Mouse (Mus musculus) heart, embryonic 14.5 days (tissue): ENCODE measurements around the gene Stk33. TPM values are rescaled to one million over a fixed set of nuclear protein-coding genes. Genes with fewer than 3 reads are reported as not detected.
A peak's percentile ranks its signal among the peaks of the same experiment; 100 is the strongest.

Experiments
- ATAC-seq: fragments of 200-750 bp; cut with Nextera tagmentation; 2 replicates; pipeline ENCODE4 v1.8.0; 2017; ENCODE audit warnings: low read depth, moderate TSS enrichment; ENCODE audit not compliant: insufficient number of reproducible peaks, insufficient read depth, low FRiP score
- H3K27ac ChIP-seq, 2 experiments: fragments of 200-500 bp in 1 of 2; fragments of 300-500 bp in 1 of 2; sonication (generic) in 1 of 2; replicated peaks in 1 of 2; 2 replicates each; pipeline ENCODE4 v1.5.1; 2012 to 2014; ENCODE audit warnings: low read depth in 2 of 2, low read length in 2 of 2, control low read depth in 1 of 2, mild to moderate bottlenecking in 1 of 2, mixed read lengths in 1 of 2; ENCODE audit not compliant: control insufficient read depth in 1 of 2, insufficient read depth in 1 of 2
- H3K27me3 ChIP-seq: fragments of 300-500 bp; sonication (generic); 2 replicates; pipeline ENCODE4 v1.6.1; 2014; ENCODE audit warnings: mild to moderate bottlenecking, low read length, control low read depth; ENCODE audit not compliant: control insufficient read depth, insufficient read depth
- H3K36me3 ChIP-seq: fragments of 300-500 bp; sonication (generic); 2 replicates; pipeline ENCODE4 v1.6.1; 2014; ENCODE audit warnings: mild to moderate bottlenecking, control low read depth, low read length, mixed read lengths; ENCODE audit not compliant: control insufficient read depth, insufficient read depth
- H3K4me1 ChIP-seq, 2 experiments: fragments of 200-500 bp in 1 of 2; fragments of 300-500 bp in 1 of 2; sonication (generic) in 1 of 2; 2 replicates each; pipeline ENCODE4 v1.6.1; 2012 to 2014; ENCODE audit warnings: low read length in 2 of 2, control low read depth in 1 of 2, mixed read lengths in 1 of 2; ENCODE audit not compliant: control insufficient read depth in 2 of 2, insufficient read depth in 2 of 2
- H3K4me2 ChIP-seq: fragments of 300-500 bp; sonication (generic); 2 replicates; pipeline ENCODE4 v1.6.1; 2014; ENCODE audit warnings: mild to moderate bottlenecking, low read length
- H3K4me3 ChIP-seq, 2 experiments: fragments of 200-500 bp in 1 of 2; fragments of 300-500 bp in 1 of 2; sonication (generic) in 1 of 2; 2 replicates each; pipeline ENCODE4 v1.5.1; 2012 to 2014; ENCODE audit warnings: low read length in 2 of 2, mild to moderate bottlenecking in 2 of 2, control low read depth in 1 of 2, low read depth in 1 of 2, moderate library complexity in 1 of 2; ENCODE audit not compliant: control insufficient read depth in 1 of 2, insufficient read depth in 1 of 2
- H3K9ac ChIP-seq: fragments of 300-500 bp; sonication (generic); 2 replicates; pipeline ENCODE4 v1.6.1; 2014; ENCODE audit warnings: mild to moderate bottlenecking, low read length
- H3K9me3 ChIP-seq: fragments of 300-500 bp; sonication (generic); 2 replicates; pipeline ENCODE4 v1.6.1; 2016; ENCODE audit warnings: low read length, control low read depth; ENCODE audit not compliant: control insufficient read depth
- WGBS: fragments of 180-500 bp; shearing (Covaris S2); extraction: QIAGEN DNeasy Blood & Tissue Kit; methylation state at CpG from one replicate; pipeline ENCODE4 v1.1.7; 2014; 5-methylcytosine and 5-hydroxymethylcytosine counted together
- polyA plus RNA-seq: library from polyadenylated mRNA; unstranded; fragments of >200 nt; fragmentation: Nextera tagmentation; extraction: Ambion mirVana; gene quantifications from 2 replicates; pipeline ENCODE4 v1.2.1, GENCODE M21; 2014

Stk33 gene
- polyA plus RNA-seq, 1 experiment from 2014 or later: 0.26 TPM

GRCm38 (mm10) chr7:109274289-109274688, 164.6 kb downstream of the Stk33 start:
- 45% methylated on average over 3 of the region's 3 CpGs for WGBS
- Histone ChIP-seq H3K9ac (no peak overlapping the region), H3K9me3 (no peaks in the 10 kb centered on the region), H3K27ac (no peak overlapping the region), H3K4me1 (0 out of 4 replicates have a peak, but pooled peaks cover 0 to 3% of the 10 kb centered on the region in 2 experiments), H3K4me2 (no peak overlapping the region), H3K36me3 (no peaks in the 10 kb centered on the region), H3K27me3 (no peaks in the 10 kb centered on the region), H3K4me3 (no peak overlapping the region)
- ATAC-seq: no peak

- WGBS: 70% methylated on average over 4 of the region's 4 CpGs
- H3K4me3 ChIP-seq: no peak overlapping the region
- no peaks in the 10 kb centered on the region for H3K9me3 ChIP-seq
- H3K27ac ChIP-seq: no peak overlapping the region
- H3K36me3 ChIP-seq: no peaks in the 10 kb centered on the region
- no peaks in the 10 kb centered on the region for H3K27me3 ChIP-seq
- H3K4me2 ChIP-seq: no peak overlapping the region
- H3K9ac ChIP-seq: no peak overlapping the region
- H3K4me1 ChIP-seq: no peaks in the 10 kb centered on the region
- no peak for ATAC-seq
These were observed 169.8 kb downstream of the Stk33 start for GRCm38 (mm10) chr7:109269046-109269445.

GRCm38 (mm10) chr7:109267370-109267769, 171.5 kb downstream of the Stk33 start:
- 68% methylated on average over 4 of the region's 4 CpGs for WGBS
- Histone ChIP-seq H3K27ac (no peak overlapping the region), H3K4me2 (no peak overlapping the region), H3K27me3 (no peaks in the 10 kb centered on the region), H3K4me1 (no peaks in the 10 kb centered on the region), H3K4me3 (no peak overlapping the region), H3K9ac (no peak overlapping the region), H3K36me3 (no peaks in the 10 kb centered on the region), H3K9me3 (no peaks in the 10 kb centered on the region)
- ATAC-seq: no peak

GRCm38 (mm10) chr7:109266181-109266580, 172.7 kb downstream of the Stk33 start:
- H3K4me1 ChIP-seq: no peaks in the 10 kb centered on the region
- 52% methylated on average over 1 of the region's 1 CpGs for WGBS
- H3K27ac ChIP-seq: no peak overlapping the region
- no peaks in the 10 kb centered on the region for H3K9me3 ChIP-seq
- H3K9ac ChIP-seq: no peak overlapping the region
- no peak for ATAC-seq
- no peak overlapping the region for H3K4me2 ChIP-seq
- H3K4me3 ChIP-seq: no peak overlapping the region
- no peaks in the 10 kb centered on the region for H3K36me3 ChIP-seq
- H3K27me3 ChIP-seq: no peaks in the 10 kb centered on the region

- no peaks in the 10 kb centered on the region for H3K36me3 ChIP-seq
- no peaks in the 10 kb centered on the region for H3K27me3 ChIP-seq
- no peak overlapping the region for H3K27ac ChIP-seq
- H3K9me3 ChIP-seq: no peaks in the 10 kb centered on the region
- ATAC-seq: no peak
- no peaks in the 10 kb centered on the region for H3K4me1 ChIP-seq
- no peak overlapping the region for H3K4me2 ChIP-seq
- H3K4me3 ChIP-seq: no peak overlapping the region
- no peak overlapping the region for H3K9ac ChIP-seq
- WGBS: 81% methylated on average over 5 of the region's 5 CpGs
These were observed 173.3 kb downstream of the Stk33 start for GRCm38 (mm10) chr7:109265606-109266005.

- 24% methylated on average over 28 of the region's 28 CpGs for whole genome bisulfite sequencing
- no peaks in the 10 kb centered on the region for H3K36me3 ChIP-seq
- H3K27ac ChIP-seq: no peak overlapping the region
- H3K9me3 ChIP-seq: no peaks in the 10 kb centered on the region
- H3K4me3 ChIP-seq: peak overlapping the region in 1 of 2 experiments; percentile 10; a peak in 2 of 4 replicates
- H3K9ac ChIP-seq: no peak overlapping the region
- H3K27me3 ChIP-seq: peaks cover 20% of the 10 kb centered on the region; the same call in 1 of the 2 replicates
- no peak for ATAC-seq
- H3K4me2 ChIP-seq: peak overlapping the region; percentile 51
- H3K4me1 ChIP-seq: 0 out of 4 replicates have a peak, but pooled peaks cover 0 to 2% of the 10 kb centered on the region in 2 experiments
These were observed 183.2 kb downstream of the Stk33 start for GRCm38 (mm10) chr7:109255506-109256352.

GRCm38 (mm10) chr7:109251418-109251817, 187.5 kb downstream of the Stk33 start:
- no peak overlapping the region for H3K4me3 ChIP-seq
- no peak overlapping the region for H3K27ac ChIP-seq
- H3K4me2 ChIP-seq: no peak overlapping the region
- H3K9ac ChIP-seq: no peak overlapping the region
- no peak for ATAC-seq
- H3K27me3 ChIP-seq: peaks cover 22% of the 10 kb centered on the region; the same call in 1 of the 2 replicates
- H3K9me3 ChIP-seq: no peaks in the 10 kb centered on the region
- WGBS: 83% methylated on average over 3 of the region's 3 CpGs
- H3K4me1 ChIP-seq: 0 out of 4 replicates have a peak, but pooled peaks cover 0 to 2% of the 10 kb centered on the region in 2 experiments
- no peaks in the 10 kb centered on the region for H3K36me3 ChIP-seq
